9 mouse cellular contexts compared by ENCODE assay signal in the genomic region with DNA sequence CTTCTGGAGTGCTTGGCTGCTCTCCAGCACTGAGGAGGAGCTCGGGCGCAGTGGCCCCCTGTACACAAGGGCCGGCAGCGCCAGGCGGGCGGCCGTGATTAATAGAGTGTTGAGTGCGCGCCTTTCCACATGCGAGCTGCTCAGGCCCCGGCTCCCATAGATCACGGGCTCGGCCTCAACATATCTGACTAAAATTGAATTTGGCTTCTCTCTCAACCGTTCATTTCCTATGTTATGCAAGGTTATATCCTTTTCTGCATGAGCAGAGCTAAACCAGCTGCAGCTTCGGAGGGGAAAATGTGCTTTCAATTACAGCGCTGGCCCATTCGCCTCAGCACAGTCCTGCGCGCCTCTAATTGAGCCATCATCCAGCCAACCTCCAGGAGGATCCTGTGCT.
DNase-seq lines count a peak whose midpoint lies in the region; ATAC-seq lines count a peak whose summit lies in the region.
"Had no signal": no experiment of that assay in that cellular context is flagged by ENCODE, and none has a peak within 500 bp of the region (broad histone marks: within the 10 kb centered on the region; RNA-seq: fewer than 3 reads in every experiment).

No protein-coding gene starts in this region.

- peaks cover 18% of the 10 kb centered on the region for H3K4me1 ChIP-seq in embryonic facial prominence, embryonic 15.5 days
- peaks cover 13 to 23% of the 10 kb centered on the region in 2 experiments for H3K4me1 ChIP-seq in heart, embryonic 14.5 days (ENCODE audit: control insufficient read depth in 2 of 2, insufficient read depth in 2 of 2, low read length in 2 of 2)
- peaks cover 14% of the 10 kb centered on the region for H3K4me1 ChIP-seq in kidney, embryonic 14.5 days (ENCODE audit: control insufficient read depth, insufficient read depth, low read length)

- H3K9me3 ChIP-seq in embryonic facial prominence, embryonic 15.5 days (replicated peaks) = no peaks in the 10 kb centered on the region
- H3K9me3 ChIP-seq in heart, embryonic 14.5 days (ENCODE audit: control insufficient read depth, low read length) = peaks cover 5% of the 10 kb centered on the region
- H3K9me3 ChIP-seq in kidney, embryonic 14.5 days (ENCODE audit: control insufficient read depth, low read length) = peaks cover 7% of the 10 kb centered on the region

- H3K27me3 ChIP-seq in embryonic facial prominence, embryonic 15.5 days = peaks cover 9% of the 10 kb centered on the region
- no peaks in the 10 kb centered on the region for H3K27me3 ChIP-seq in heart, embryonic 14.5 days (ENCODE audit: control insufficient read depth, insufficient read depth, low read length)
- no peaks in the 10 kb centered on the region for H3K27me3 ChIP-seq in kidney, embryonic 14.5 days (ENCODE audit: control insufficient read depth, insufficient read depth, low read length)
- H3K27me3 ChIP-seq: megakaryocyte, embryonic 14.5 days had no signal

- DNase-seq in 416B (ENCODE audit: low read depth) (peak; percentile 56), adipocyte (ENCODE audit: low spot score) (peak; percentile 64)
- DNase-seq in lung, postnatal 4 days = peak; percentile 81 to 93
- peak; percentile 15 for DNase-seq in testis, postnatal 14 days (ENCODE audit: low spot score)
- DNase-seq in left cerebral cortex, adult 8-10 months (ENCODE audit: low spot score in 2 of 2) = no peak

- peak overlapping the region; percentile 42 for H3K4me2 ChIP-seq in embryonic facial prominence, embryonic 15.5 days (replicated peaks)
- peak overlapping the region; percentile 28 for H3K4me2 ChIP-seq in heart, embryonic 14.5 days (ENCODE audit: low read length)
- H3K4me2 ChIP-seq in kidney, embryonic 14.5 days (replicated peaks; ENCODE audit: low read depth, low read length) = no peak overlapping the region; the same call in 1 of the 2 replicates

- ATAC-seq in embryonic facial prominence, embryonic 15.5 days (ENCODE audit: insufficient number of reproducible peaks, low FRiP score, low TSS enrichment, low read depth) = peak; percentile 88
- peak; percentile 75; the same call in 1 of the 2 replicates for ATAC-seq in heart, embryonic 14.5 days (ENCODE audit: insufficient number of reproducible peaks, insufficient read depth, low FRiP score, low read depth)
- ATAC-seq in kidney, embryonic 14.5 days (ENCODE audit: low FRiP score, low TSS enrichment) = peak; percentile 95

- 12% methylated on average over 19 of the region's 19 CpGs for WGBS in embryonic facial prominence, embryonic 15.5 days
- 22% methylated on average over 19 of the region's 19 CpGs for WGBS in heart, embryonic 14.5 days
- WGBS in kidney, embryonic 14.5 days = 12% methylated on average over 19 of the region's 19 CpGs

- H3K9ac ChIP-seq in embryonic facial prominence, embryonic 15.5 days = no peak overlapping the region
- no peak overlapping the region for H3K9ac ChIP-seq in heart, embryonic 14.5 days (ENCODE audit: low read length)
- H3K9ac ChIP-seq in kidney, embryonic 14.5 days (ENCODE audit: low read depth, low read length) = 0 out of 2 replicates have a peak overlapping the region, but pooled peaks have one; percentile 7

- peaks cover 5% of the 10 kb centered on the region; the same call in 1 of the 2 replicates for H3K36me3 ChIP-seq in embryonic facial prominence, embryonic 15.5 days
- H3K36me3 ChIP-seq in heart, embryonic 14.5 days (ENCODE audit: control insufficient read depth, insufficient read depth, low read length) = peaks cover 14% of the 10 kb centered on the region
- H3K36me3 ChIP-seq in kidney, embryonic 14.5 days (ENCODE audit: control insufficient read depth, insufficient read depth, low read length) = peaks cover 13% of the 10 kb centered on the region

- H3K4me3 ChIP-seq in embryonic facial prominence, embryonic 15.5 days (replicated peaks) = no peak overlapping the region
- no peak overlapping the region for H3K4me3 ChIP-seq in heart, embryonic 14.5 days (ENCODE audit: control insufficient read depth in 1 of 2, insufficient read depth in 1 of 2, low read depth in 1 of 2, low read length in 2 of 2)
- H3K4me3 ChIP-seq in kidney, embryonic 14.5 days (ENCODE audit: low read length) = no peak overlapping the region
- H3K4me3 ChIP-seq: megakaryocyte, embryonic 14.5 days had no signal

- peak overlapping the region; percentile 65 for H3K27ac ChIP-seq in embryonic facial prominence, embryonic 15.5 days (replicated peaks)
- peak overlapping the region in 1 of 2 experiments; percentile 41; a peak in 1 of 4 replicates for H3K27ac ChIP-seq in heart, embryonic 14.5 days (replicated peaks in 1 of 2; ENCODE audit: control insufficient read depth in 1 of 2, insufficient read depth in 1 of 2, low read depth in 2 of 2, low read length in 2 of 2)
- peak overlapping the region; percentile 69; the same call in 1 of the 2 replicates for H3K27ac ChIP-seq in kidney, embryonic 14.5 days (ENCODE audit: low read depth, low read length)

Comparison
In these comparisons a context has a peak if more than half of its experiments do, and no peak if none do; other contexts are left out.
1. DNase-seq: peak in 416B (single experiment), adipocyte (single experiment), lung, postnatal 4 days (2 of 2) and testis, postnatal 14 days (single experiment); none in left cerebral cortex, adult 8-10 months (0 of 2).
2. Peak in every context shown above with its lines, with median percentiles within 50 percentile points of each other: ATAC-seq.